Mouse (Mus musculus) G1E (cell line): ENCODE measurements around the gene Gm19426.

Experiments
- CTCF ChIP-seq: IDR thresholded peaks from 2 replicates; pipeline ENCODE4 v1.5.1; 2012; ENCODE audit warnings: low read depth, low read length, inconsistent platforms, mixed read lengths
- TAL1 ChIP-seq: conservative IDR thresholded peaks from 2 replicates; pipeline ENCODE4 v1.6.1; 2012; ENCODE audit warnings: low read depth, low read length, inconsistent platforms, mixed read lengths

- no peak for TF ChIP-seq CTCF
- no peak for TF ChIP-seq TAL1
Measured at GRCm38 (mm10) chr2:84792516-84792915, 49.1 kb upstream of the Gm19426 start.
